In genomic region chr3:101435672-101436071, GRCm38 (mm10) we compare ENCODE assay signal across 23 mouse cellular contexts. TPM values are rescaled to one million over a fixed set of nuclear protein-coding genes. Genes with fewer than 3 reads are reported as not detected.
DNase-seq lines count a peak whose midpoint lies in the region; ATAC-seq and TF ChIP-seq lines count a peak whose summit lies in the region.
"Had no signal": no experiment of that assay in that cellular context is flagged by ENCODE, and none has a peak within 500 bp of the region (broad histone marks: within the 10 kb centered on the region; RNA-seq: fewer than 3 reads in every experiment).

No protein-coding gene starts in this region.

- DNase-seq in heart, postnatal 36 days: no peak
- DNase-seq in heart, postnatal 0 days (ENCODE audit: low spot score): peak; percentile 39
- DNase-seq in G1E (ENCODE audit: low spot score): no peak
- DNase-seq: adrenal gland, adult 8-10 months; B cell, adult 2 months; cerebellum, adult 2 months; cerebellum, postnatal 25 days; kidney, adult 18-20 months; kidney, postnatal 25 days; lung, postnatal 4 days; thymus, postnatal 4 days had no signal

- H3K4me1 ChIP-seq in heart, embryonic 12.5 days (replicated peaks): peaks cover 62% of the 10 kb centered on the region
- peaks cover 41% of the 10 kb centered on the region for H3K4me1 ChIP-seq in heart, postnatal 0 days (ENCODE audit: control insufficient read depth, insufficient read depth)
- H3K4me1 ChIP-seq in heart, embryonic 11.5 days (ENCODE audit: control insufficient read depth, insufficient read depth, low read length): peaks cover 36% of the 10 kb centered on the region
- peaks cover 51% of the 10 kb centered on the region for H3K4me1 ChIP-seq in E14TG2a.4 (replicated peaks; ENCODE audit: low read depth, low read length)
- H3K4me1 ChIP-seq in G1E (ENCODE audit: insufficient read depth, low read depth, low read length): peaks cover 66% of the 10 kb centered on the region
- H3K4me1 ChIP-seq: forebrain, embryonic 13.5 days had no signal

- no peaks in the 10 kb centered on the region for H3K9me3 ChIP-seq in heart, embryonic 12.5 days (replicated peaks)
- no peaks in the 10 kb centered on the region for H3K9me3 ChIP-seq in heart, postnatal 0 days (replicated peaks; ENCODE audit: control insufficient read depth, low read length)
- H3K9me3 ChIP-seq in heart, embryonic 11.5 days (replicated peaks; ENCODE audit: control insufficient read depth, low read length): no peaks in the 10 kb centered on the region
- H3K9me3 ChIP-seq in E14TG2a.4 (ENCODE audit: low read length): no peaks in the 10 kb centered on the region
- no peaks in the 10 kb centered on the region for H3K9me3 ChIP-seq in G1E (replicated peaks)
- H3K9me3 ChIP-seq: forebrain, embryonic 13.5 days; kidney, embryonic 15.5 days; limb, embryonic 13.5 days; megakaryocyte, embryonic 14.5 days; midbrain, embryonic 13.5 days had no signal

- WGBS in heart, embryonic 12.5 days: 50% methylated on average over 8 of the region's 8 CpGs
- WGBS in heart, postnatal 0 days: 46% methylated on average over 8 of the region's 8 CpGs
- WGBS in heart, embryonic 11.5 days (ENCODE audit: insufficient replicate concordance): 72% methylated on average over 8 of the region's 8 CpGs

- H3K4me2 ChIP-seq in heart, embryonic 12.5 days: no peak overlapping the region
- no peak overlapping the region for H3K4me2 ChIP-seq in heart, postnatal 0 days (ENCODE audit: low read depth, low read length)
- H3K4me2 ChIP-seq in heart, embryonic 11.5 days: no peak overlapping the region
- H3K4me2 ChIP-seq: forebrain, embryonic 13.5 days; kidney, embryonic 15.5 days; limb, embryonic 13.5 days; liver, embryonic 11.5 days; midbrain, embryonic 13.5 days had no signal

- no peak overlapping the region for H3K9ac ChIP-seq in heart, embryonic 12.5 days
- H3K9ac ChIP-seq in heart, postnatal 0 days (replicated peaks; ENCODE audit: low read depth, low read length): no peak overlapping the region
- H3K9ac ChIP-seq in heart, embryonic 11.5 days (ENCODE audit: low read depth, low read length): no peak overlapping the region
- H3K9ac ChIP-seq: forebrain, embryonic 13.5 days; kidney, embryonic 15.5 days; limb, embryonic 13.5 days; midbrain, embryonic 13.5 days had no signal

- H3K36me3 ChIP-seq in heart, embryonic 12.5 days: peaks cover 59% of the 10 kb centered on the region
- H3K36me3 ChIP-seq in heart, postnatal 0 days (replicated peaks; ENCODE audit: control insufficient read depth, insufficient read depth, low read length): peaks cover 32% of the 10 kb centered on the region
- H3K36me3 ChIP-seq in heart, embryonic 11.5 days (ENCODE audit: control insufficient read depth, insufficient read depth, low read length): peaks cover 12% of the 10 kb centered on the region
- H3K36me3 ChIP-seq in E14TG2a.4 (ENCODE audit: insufficient read depth, low read length) (peaks cover 84% of the 10 kb centered on the region), G1E (replicated peaks) (peaks cover 86% of the 10 kb centered on the region)

- H3K27me3 ChIP-seq in heart, embryonic 12.5 days (replicated peaks): no peaks in the 10 kb centered on the region
- no peaks in the 10 kb centered on the region for H3K27me3 ChIP-seq in heart, postnatal 0 days (ENCODE audit: control insufficient read depth, insufficient read depth, low read length)
- H3K27me3 ChIP-seq in heart, embryonic 11.5 days (ENCODE audit: control insufficient read depth, insufficient read depth, low read length): no peaks in the 10 kb centered on the region
- no peaks in the 10 kb centered on the region for H3K27me3 ChIP-seq in E14TG2a.4 (ENCODE audit: insufficient read depth, low read length)
- H3K27me3 ChIP-seq in G1E (ENCODE audit: insufficient read depth, low read length): no peaks in the 10 kb centered on the region; the same call in 1 of the 2 replicates
- H3K27me3 ChIP-seq: forebrain, embryonic 13.5 days; kidney, embryonic 15.5 days; limb, embryonic 13.5 days; midbrain, embryonic 13.5 days had no signal

- intact Hi-C loops in heart, postnatal 36 days (cut with DNase I): no loop called here

- no peak for ATAC-seq in heart, embryonic 12.5 days (ENCODE audit: insufficient number of reproducible peaks, low FRiP score)
- no peak for ATAC-seq in heart, postnatal 0 days (ENCODE audit: insufficient read depth, low read depth)
- ATAC-seq in heart, embryonic 11.5 days (replicated peaks; ENCODE audit: insufficient number of reproducible peaks, low FRiP score, low TSS enrichment): no peak
- ATAC-seq in G1E (ENCODE audit: extremely low read depth, insufficient number of reproducible peaks, low FRiP score, poor library complexity, severe bottlenecking): no peak
- ATAC-seq: forebrain, embryonic 13.5 days; hindbrain, embryonic 16.5 days; midbrain, embryonic 13.5 days had no signal

- H3K4me3 ChIP-seq in heart, embryonic 12.5 days: no peak overlapping the region
- no peak overlapping the region for H3K4me3 ChIP-seq in heart, postnatal 0 days (ENCODE audit: low read depth, low read length)
- H3K4me3 ChIP-seq in heart, embryonic 11.5 days (ENCODE audit: low read depth, low read length): no peak overlapping the region
- H3K4me3 ChIP-seq in E14TG2a.4 (replicated peaks; ENCODE audit: low read length): peak overlapping the region; percentile 37
- peak overlapping the region; percentile 60; the same call in 1 of the 2 replicates for H3K4me3 ChIP-seq in G1E (ENCODE audit: low read depth, low read length)
- H3K4me3 ChIP-seq: forebrain, embryonic 13.5 days; kidney, embryonic 15.5 days; layer of hippocampus, adult 2 months; left cerebral cortex, adult 2 months; limb, embryonic 13.5 days; midbrain, embryonic 13.5 days had no signal

- peak overlapping the region; percentile 36; the same call in 1 of the 2 replicates for H3K27ac ChIP-seq in heart, embryonic 12.5 days (ENCODE audit: poor library complexity, severe bottlenecking)
- H3K27ac ChIP-seq in heart, postnatal 0 days (ENCODE audit: low read depth): no peak overlapping the region
- no peak overlapping the region for H3K27ac ChIP-seq in heart, embryonic 11.5 days (ENCODE audit: low read depth, low read length)
- H3K27ac ChIP-seq: forebrain, embryonic 13.5 days; kidney, embryonic 15.5 days; left cerebral cortex, adult 2 months; limb, embryonic 13.5 days; midbrain, embryonic 13.5 days had no signal

- no peak for TF ChIP-seq CTCF in heart, postnatal 0 days (IDR thresholded peaks at IDR 0.05; ENCODE audit: low read depth)
- TF ChIP-seq CTCF in E14TG2a.4 (conservative IDR thresholded peaks at IDR 0.05; ENCODE audit: low read length): no peak
- no peak for TF ChIP-seq CTCF in G1E (IDR thresholded peaks at IDR 0.05; ENCODE audit: low read depth, low read length)

- TF ChIP-seq EP300 in heart, postnatal 0 days (IDR thresholded peaks at IDR 0.05; ENCODE audit: low read depth): no peak

RNA-seq across cellular contexts. Expression of gene Igsf3, which starts 58.8 kb away (rescaled TPM):
- 46.6 and 46.8 TPM in 2 replicates for polyA plus RNA-seq in heart, embryonic 12.5 days (2016; fragmentation: Nextera tagmentation; extraction: Ambion mirVana)
- 10 to 100 TPM in 1 of 2 experiments, 1 to 10 TPM in 1; 9.9 to 13.2 TPM for total RNA-seq in heart, postnatal 36 days (2021)
- total RNA-seq in heart, postnatal 0 days (2014; rRNA removed; ENCODE audit: low replicate concordance): 23.9 and 27.1 TPM in 2 replicates
- 16.6 and 18.0 TPM in 2 replicates for polyA plus RNA-seq in heart, postnatal 0 days (2015; fragmentation: Nextera tagmentation; extraction: Ambion mirVana)
- 28.1 and 31.3 TPM in 2 replicates for polyA plus RNA-seq in heart, embryonic 11.5 days (2014; fragmentation: Nextera tagmentation; extraction: Ambion mirVana)
- 29.4 and 33.0 TPM in 2 replicates for total RNA-seq in G1E (2014; fragmentation: Nextera tagmentation)
- total RNA-seq in G1E (2017): 16.1 and 19.1 TPM in 2 replicates
- polyA plus RNA-seq in G1E (2012): 9.4 and 14.6 TPM in 2 replicates

Comparison
In these comparisons a context has a peak if more than half of its experiments do, and no peak if none do; other contexts are left out.
1. H3K4me3 ChIP-seq: peak in E14TG2a.4 (single experiment) and G1E (single experiment); none in heart, embryonic 12.5 days (single experiment), heart, postnatal 0 days (single experiment) and heart, embryonic 11.5 days (single experiment).